ENCODE assay signal across 12 mouse cellular contexts in genomic region chr8:121118634-121119420, GRCm38 (mm10). TPM values are rescaled to one million over a fixed set of nuclear protein-coding genes. Genes with fewer than 3 reads are reported as not detected.
DNase-seq lines count a peak whose midpoint lies in the region; ATAC-seq lines count a peak whose summit lies in the region.
"Had no signal": no experiment of that assay in that cellular context is flagged by ENCODE, and none has a peak within 500 bp of the region (broad histone marks: within the 10 kb centered on the region; RNA-seq: fewer than 3 reads in every experiment).

No protein-coding gene starts in this region.

- 4% methylated on average over 18 of the region's 18 CpGs for WGBS in heart, embryonic 12.5 days
- 1% methylated on average over 18 of the region's 18 CpGs for WGBS in midbrain, embryonic 10.5 days
- 4% methylated on average over 18 of the region's 18 CpGs for WGBS in midbrain, embryonic 15.5 days
- 2% methylated on average over 18 of the region's 18 CpGs for WGBS in hindbrain, embryonic 12.5 days
- 2% methylated on average over 18 of the region's 18 CpGs for WGBS in neural tube, embryonic 13.5 days

- H3K36me3 ChIP-seq in heart, embryonic 12.5 days, result peaks cover 10% of the 10 kb centered on the region
- H3K36me3 ChIP-seq in midbrain, embryonic 10.5 days, result no peaks in the 10 kb centered on the region
- H3K36me3 ChIP-seq in midbrain, embryonic 15.5 days (replicated peaks), result no peaks in the 10 kb centered on the region
- H3K36me3 ChIP-seq in hindbrain, embryonic 12.5 days, result no peaks in the 10 kb centered on the region
- H3K36me3 ChIP-seq in neural tube, embryonic 13.5 days, result no peaks in the 10 kb centered on the region
- H3K36me3 ChIP-seq: liver, embryonic 13.5 days had no signal

- no peaks in the 10 kb centered on the region for H3K9me3 ChIP-seq in heart, embryonic 12.5 days (replicated peaks)
- H3K9me3 ChIP-seq in midbrain, embryonic 10.5 days (replicated peaks), result no peaks in the 10 kb centered on the region
- no peaks in the 10 kb centered on the region for H3K9me3 ChIP-seq in midbrain, embryonic 15.5 days
- 0 out of 2 replicates have a peak, but pooled peaks cover 3% of the 10 kb centered on the region for H3K9me3 ChIP-seq in hindbrain, embryonic 12.5 days (replicated peaks)
- no peaks in the 10 kb centered on the region for H3K9me3 ChIP-seq in neural tube, embryonic 13.5 days
- H3K9me3 ChIP-seq: liver, embryonic 13.5 days had no signal

- H3K9ac ChIP-seq in heart, embryonic 12.5 days, result peak overlapping the region; percentile 92
- no peak overlapping the region for H3K9ac ChIP-seq in midbrain, embryonic 15.5 days
- no peak overlapping the region; the same call in 1 of the 2 replicates for H3K9ac ChIP-seq in hindbrain, embryonic 12.5 days
- H3K9ac ChIP-seq in neural tube, embryonic 13.5 days, result peak overlapping the region; percentile 56; the same call in 1 of the 2 replicates
- H3K9ac ChIP-seq: liver, embryonic 13.5 days had no signal

- ATAC-seq in heart, embryonic 12.5 days (ENCODE audit: insufficient number of reproducible peaks, low FRiP score), result no peak
- ATAC-seq in midbrain, embryonic 15.5 days (replicated peaks), result no peak
- no peak for ATAC-seq in hindbrain, embryonic 12.5 days (ENCODE audit: low FRiP score)
- no peak for ATAC-seq in neural tube, embryonic 13.5 days (ENCODE audit: low read depth)
- ATAC-seq: activated CD4-positive, CD25-positive, alpha-beta regulatory T cell, adult 4 months; intestine, embryonic 16.5 days had no signal

- DNase-seq in heart, postnatal 4 days, result no peak
- DNase-seq in midbrain, embryonic 10.5 days (ENCODE audit: low spot score), result peak; percentile 47
- DNase-seq in layer of hippocampus, adult 9-11 months, result no peak
- no peak for DNase-seq in frontal cortex, postnatal 25 days (ENCODE audit: low spot score in 2 of 2)
- DNase-seq: liver, embryonic 13.5 days had no signal

- peak overlapping the region; percentile 1; the same call in 1 of the 2 replicates for H3K27ac ChIP-seq in heart, embryonic 12.5 days (ENCODE audit: poor library complexity, severe bottlenecking)
- H3K27ac ChIP-seq in midbrain, embryonic 10.5 days (replicated peaks), result no peak overlapping the region
- H3K27ac ChIP-seq in midbrain, embryonic 15.5 days, result no peak overlapping the region
- H3K27ac ChIP-seq in hindbrain, embryonic 12.5 days, result no peak overlapping the region
- no peak overlapping the region for H3K27ac ChIP-seq in neural tube, embryonic 13.5 days (replicated peaks)
- H3K27ac ChIP-seq: liver, embryonic 13.5 days had no signal

- H3K4me1 ChIP-seq in heart, embryonic 12.5 days (replicated peaks), result peaks cover 27% of the 10 kb centered on the region
- H3K4me1 ChIP-seq in midbrain, embryonic 10.5 days, result peaks cover 22% of the 10 kb centered on the region
- H3K4me1 ChIP-seq in midbrain, embryonic 15.5 days, result peaks cover 19% of the 10 kb centered on the region
- H3K4me1 ChIP-seq in hindbrain, embryonic 12.5 days, result peaks cover 13% of the 10 kb centered on the region
- peaks cover 18% of the 10 kb centered on the region for H3K4me1 ChIP-seq in neural tube, embryonic 13.5 days (replicated peaks)

- peaks cover 77% of the 10 kb centered on the region for H3K27me3 ChIP-seq in heart, embryonic 12.5 days (replicated peaks)
- peaks cover 100% of the 10 kb centered on the region for H3K27me3 ChIP-seq in midbrain, embryonic 10.5 days (ENCODE audit: low read depth, poor library complexity, severe bottlenecking)
- H3K27me3 ChIP-seq in midbrain, embryonic 15.5 days (replicated peaks), result peaks cover 95% of the 10 kb centered on the region
- peaks cover 96% of the 10 kb centered on the region for H3K27me3 ChIP-seq in hindbrain, embryonic 12.5 days
- H3K27me3 ChIP-seq in neural tube, embryonic 13.5 days, result peaks cover 100% of the 10 kb centered on the region

- H3K4me3 ChIP-seq in heart, embryonic 12.5 days, result peak overlapping the region; percentile 76
- peak overlapping the region; percentile 24; the same call in 1 of the 2 replicates for H3K4me3 ChIP-seq in midbrain, embryonic 10.5 days
- H3K4me3 ChIP-seq in midbrain, embryonic 15.5 days, result no peak overlapping the region
- peak overlapping the region; percentile 46 for H3K4me3 ChIP-seq in hindbrain, embryonic 12.5 days
- H3K4me3 ChIP-seq in neural tube, embryonic 13.5 days, result peak overlapping the region; percentile 41

- H3K4me2 ChIP-seq in heart, embryonic 12.5 days, result peak overlapping the region; percentile 93
- no peak overlapping the region for H3K4me2 ChIP-seq in midbrain, embryonic 15.5 days
- peak overlapping the region; percentile 60 for H3K4me2 ChIP-seq in hindbrain, embryonic 12.5 days (replicated peaks)
- H3K4me2 ChIP-seq in neural tube, embryonic 13.5 days, result peak overlapping the region; percentile 36

RNA-seq across cellular contexts. Expression of gene Foxc2, which starts 2.9 kb away (rescaled TPM):
- polyA plus RNA-seq in heart, embryonic 12.5 days (2016; fragmentation: Nextera tagmentation; extraction: Ambion mirVana), result 20.7 and 20.8 TPM in 2 replicates
- 1 to 10 TPM; 8.7 to 8.9 TPM for total RNA-seq in heart, postnatal 4 days (2021)
- 5.1 and 6.1 TPM in 2 replicates for polyA plus RNA-seq in midbrain, embryonic 10.5 days (2016; fragmentation: Nextera tagmentation; extraction: Ambion mirVana)
- polyA plus RNA-seq in midbrain, embryonic 15.5 days (2015; fragmentation: Nextera tagmentation; extraction: Ambion mirVana), result 4.2 and 5.2 TPM in 2 replicates
- polyA plus RNA-seq in hindbrain, embryonic 12.5 days (2016; fragmentation: Nextera tagmentation; extraction: Ambion mirVana), result 22.7 and 25.4 TPM in 2 replicates
- 6.5 and 7.6 TPM in 2 replicates for polyA plus RNA-seq in neural tube, embryonic 13.5 days (2015; fragmentation: Nextera tagmentation; extraction: Ambion mirVana)
- total RNA-seq: monocyte, adult 5-6 weeks had no signal
- polyA plus RNA-seq: activated CD4-positive, CD25-positive, alpha-beta regulatory T cell, adult 4 months had no signal

RNA-seq across cellular contexts. Expression of gene Foxl1, which starts 8.9 kb away (rescaled TPM):
- polyA plus RNA-seq in heart, embryonic 12.5 days (2016; fragmentation: Nextera tagmentation; extraction: Ambion mirVana), result 0.78 and 1.2 TPM in 2 replicates
- under 1 TPM; 0.56 to 0.60 TPM for total RNA-seq in heart, postnatal 4 days (2021)
- polyA plus RNA-seq in midbrain, embryonic 10.5 days (2016; fragmentation: Nextera tagmentation; extraction: Ambion mirVana), result 1.1 TPM in 2 replicates
- 0.12 and 0.18 TPM in 2 replicates for polyA plus RNA-seq in midbrain, embryonic 15.5 days (2015; fragmentation: Nextera tagmentation; extraction: Ambion mirVana)
- polyA plus RNA-seq in hindbrain, embryonic 12.5 days (2016; fragmentation: Nextera tagmentation; extraction: Ambion mirVana), result 1.8 and 2.2 TPM in 2 replicates
- 0.70 and 0.84 TPM in 2 replicates for polyA plus RNA-seq in neural tube, embryonic 13.5 days (2015; fragmentation: Nextera tagmentation; extraction: Ambion mirVana)
- polyA plus RNA-seq: activated CD4-positive, CD25-positive, alpha-beta regulatory T cell, adult 4 months had no signal

RNA-seq across cellular contexts. Expression of gene Mthfsd, which starts 10.6 kb away (rescaled TPM):
- 45.2 and 45.8 TPM in 2 replicates for polyA plus RNA-seq in heart, embryonic 12.5 days (2016; fragmentation: Nextera tagmentation; extraction: Ambion mirVana)
- total RNA-seq in heart, postnatal 4 days (2021), result 10 to 100 TPM; 14.5 to 15.3 TPM
- 66.3 and 66.8 TPM in 2 replicates for polyA plus RNA-seq in midbrain, embryonic 10.5 days (2016; fragmentation: Nextera tagmentation; extraction: Ambion mirVana)
- polyA plus RNA-seq in midbrain, embryonic 15.5 days (2015; fragmentation: Nextera tagmentation; extraction: Ambion mirVana), result 51.1 and 52.3 TPM in 2 replicates
- polyA plus RNA-seq in hindbrain, embryonic 12.5 days (2016; fragmentation: Nextera tagmentation; extraction: Ambion mirVana), result 60.0 and 69.3 TPM in 2 replicates
- polyA plus RNA-seq in neural tube, embryonic 13.5 days (2015; fragmentation: Nextera tagmentation; extraction: Ambion mirVana), result 50.6 and 53.8 TPM in 2 replicates

RNA-seq across cellular contexts. Expression of gene Foxf1, which starts 34.6 kb away (rescaled TPM):
- 0.68 and 3.7 TPM in 2 replicates for polyA plus RNA-seq in heart, embryonic 12.5 days (2016; fragmentation: Nextera tagmentation; extraction: Ambion mirVana)
- total RNA-seq in heart, postnatal 4 days (2021), result under 1 TPM; 0.43 to 0.50 TPM
- 0.17 and 1.1 TPM in 2 replicates for polyA plus RNA-seq in midbrain, embryonic 10.5 days (2016; fragmentation: Nextera tagmentation; extraction: Ambion mirVana)
- polyA plus RNA-seq in midbrain, embryonic 15.5 days (2015; fragmentation: Nextera tagmentation; extraction: Ambion mirVana), result 1.0 and 1.6 TPM in 2 replicates
- 2.0 and 3.2 TPM in 2 replicates for polyA plus RNA-seq in hindbrain, embryonic 12.5 days (2016; fragmentation: Nextera tagmentation; extraction: Ambion mirVana)
- polyA plus RNA-seq in neural tube, embryonic 13.5 days (2015; fragmentation: Nextera tagmentation; extraction: Ambion mirVana), result 1.2 and 2.1 TPM in 2 replicates
- total RNA-seq: monocyte, adult 5-6 weeks had no signal
- polyA plus RNA-seq: activated CD4-positive, CD25-positive, alpha-beta regulatory T cell, adult 4 months had no signal

Comparison
In these comparisons a context has a peak if more than half of its experiments do, and no peak if none do; other contexts are left out.
1. H3K9ac ChIP-seq: peak in heart, embryonic 12.5 days (single experiment) and neural tube, embryonic 13.5 days (single experiment); none in midbrain, embryonic 15.5 days (single experiment) and hindbrain, embryonic 12.5 days (single experiment).